Mouse (Mus musculus) limb, embryonic 11.5 days (tissue): ENCODE measurements around the gene Elk4. TPM values are rescaled to one million over a fixed set of nuclear protein-coding genes. Genes with fewer than 3 reads are reported as not detected.

Source experiments
- ATAC-seq: fragments of 200-750 bp; cut with Nextera tagmentation; 2 replicates; pipeline ENCODE4 v1.8.0; 2017; ENCODE audit warnings: low read depth; ENCODE audit not compliant: insufficient number of reproducible peaks, low FRiP score, low TSS enrichment
- DNase-seq: peaks from one replicate; pipeline ENCODE4 v3.0.0-alpha.2; 2015; ENCODE audit warnings: low spot score
- H3K27ac ChIP-seq: fragments of 300-500 bp; sonication (generic); replicated peaks from 2 replicates; pipeline ENCODE4 v1.5.1; 2014; ENCODE audit warnings: low read depth, mild to moderate bottlenecking, low read length
- H3K27me3 ChIP-seq: fragments of 300-500 bp; sonication (generic); 2 replicates; pipeline ENCODE4 v1.6.1; 2014; ENCODE audit warnings: mild to moderate bottlenecking, low read length, mixed read lengths; ENCODE audit not compliant: control insufficient read depth, insufficient read depth
- H3K36me3 ChIP-seq: fragments of 300-500 bp; sonication (generic); 2 replicates; pipeline ENCODE4 v1.6.1; 2014; ENCODE audit warnings: mild to moderate bottlenecking, low read length, moderate library complexity, mixed read lengths; ENCODE audit not compliant: control insufficient read depth, insufficient read depth
- H3K4me1 ChIP-seq: fragments of 300-500 bp; sonication (generic); 2 replicates; pipeline ENCODE4 v1.6.1; 2014; ENCODE audit warnings: low read length, mixed read lengths; ENCODE audit not compliant: control insufficient read depth, insufficient read depth
- H3K4me2 ChIP-seq: fragments of 300-500 bp; sonication (generic); 2 replicates; pipeline ENCODE4 v1.6.1; 2014; ENCODE audit warnings: low read depth, mild to moderate bottlenecking, moderate library complexity; ENCODE audit not compliant: severe bottlenecking
- H3K4me3 ChIP-seq: fragments of 300-500 bp; sonication (generic); 2 replicates; pipeline ENCODE4 v1.5.1; 2014; ENCODE audit warnings: low read depth, low read length
- H3K9ac ChIP-seq: fragments of 300-500 bp; sonication (generic); 2 replicates; pipeline ENCODE4 v1.6.1; 2014; ENCODE audit warnings: mild to moderate bottlenecking, low read length
- H3K9me3 ChIP-seq: fragments of 300-500 bp; sonication (generic); 2 replicates; pipeline ENCODE4 v1.6.1; 2016; ENCODE audit warnings: low read length; ENCODE audit not compliant: control insufficient read depth
- WGBS: fragments of 180-500 bp; shearing (Covaris S2); extraction: QIAGEN DNeasy Blood & Tissue Kit; methylation state at CpG from one replicate; pipeline ENCODE4 v1.1.7; 2014; 5-methylcytosine and 5-hydroxymethylcytosine counted together
- polyA plus RNA-seq: library from polyadenylated mRNA; unstranded; fragments of >200 nt; fragmentation: Nextera tagmentation; extraction: Ambion mirVana; gene quantifications from 2 replicates; pipeline ENCODE4 v1.2.1, GENCODE M21; 2014

Gene Elk4
- polyA plus RNA-seq, 1 experiment from 2014 or later, result 17.1 TPM

DNA sequence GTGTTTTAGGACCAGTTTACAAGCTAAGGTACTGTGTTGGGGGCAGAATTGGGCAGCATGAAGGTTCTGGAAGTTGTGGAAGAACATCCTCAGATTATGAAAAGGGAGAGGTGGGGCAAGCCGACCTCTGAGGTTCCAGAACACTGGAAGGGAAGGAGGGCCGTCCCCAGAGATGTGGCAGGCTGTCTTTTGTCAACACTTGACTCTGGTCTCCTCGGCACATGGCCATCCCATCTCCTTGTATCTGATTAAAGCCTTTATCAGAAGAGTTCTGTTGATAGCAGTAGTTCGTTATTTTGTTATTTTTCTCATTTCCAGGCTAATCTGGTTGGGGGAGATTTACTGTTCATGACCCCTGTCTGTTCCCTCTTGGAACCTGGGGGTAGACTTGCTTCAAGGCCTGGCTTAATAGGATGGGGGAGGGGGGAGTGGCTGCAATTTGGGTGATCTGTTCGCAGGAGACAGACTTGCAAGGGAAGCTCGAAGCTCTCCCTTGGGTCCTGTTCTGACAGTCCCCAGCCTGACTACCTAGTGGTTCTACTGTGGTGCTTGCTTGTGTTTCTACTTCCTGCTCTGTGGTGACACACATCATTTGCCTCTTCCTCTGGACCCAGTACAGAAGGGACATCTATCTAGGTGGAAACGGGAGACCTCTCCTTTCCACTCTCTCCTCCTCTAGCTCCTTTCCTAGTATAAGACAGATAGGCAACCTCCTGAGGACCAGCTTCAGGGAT is 52.8 kb downstream of the Elk4 start:
- no peak for ATAC-seq
- H3K4me2 ChIP-seq, result no peak overlapping the region
- 59% methylated on average over 7 of the region's 7 CpGs for WGBS
- H3K4me1 ChIP-seq, result no peaks in the 10 kb centered on the region
- H3K9me3 ChIP-seq, result no peaks in the 10 kb centered on the region
- DNase-seq, result no peak
- H3K9ac ChIP-seq, result no peak overlapping the region
- H3K27ac ChIP-seq, result no peak overlapping the region
- no peaks in the 10 kb centered on the region for H3K36me3 ChIP-seq
- no peaks in the 10 kb centered on the region for H3K27me3 ChIP-seq
- no peak overlapping the region for H3K4me3 ChIP-seq

- no peak for ATAC-seq
- WGBS, result 46% methylated on average over 6 of the region's 6 CpGs
- H3K27me3 ChIP-seq, result peaks cover 11% of the 10 kb centered on the region
Observed at GRCm38 (mm10) chr1:132061750-132062541, 54.5 kb downstream of the Elk4 start.

DNA sequence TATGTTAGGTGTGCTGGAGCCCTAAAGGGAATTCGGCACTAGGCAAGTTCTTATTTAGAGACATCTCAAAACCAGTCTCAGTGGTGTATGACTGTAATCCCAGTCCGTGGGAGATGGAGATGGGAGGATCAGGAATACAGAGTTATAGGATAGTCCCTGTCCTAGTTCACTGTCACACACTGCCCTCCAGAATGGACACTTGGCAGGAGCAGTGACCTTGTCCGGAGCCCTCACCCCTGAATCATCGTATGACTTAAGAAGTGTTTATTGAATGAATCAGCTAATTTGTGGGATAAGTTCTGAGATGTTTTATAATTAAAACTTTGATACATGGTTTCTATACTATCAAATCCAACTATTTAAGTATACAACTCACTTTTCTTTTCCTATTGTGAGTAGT is 55.7 kb downstream of the Elk4 start:
- Histone ChIP-seq H3K4me1 (peaks cover 9% of the 10 kb centered on the region), H3K36me3 (no peaks in the 10 kb centered on the region), H3K27me3 (peaks cover 23% of the 10 kb centered on the region), H3K4me2 (no peak overlapping the region), H3K4me3 (no peak overlapping the region), H3K27ac (no peak overlapping the region), H3K9ac (no peak overlapping the region), H3K9me3 (no peaks in the 10 kb centered on the region)
- DNase-seq (no peak), ATAC-seq (no peak)
- WGBS, result 81% methylated on average over 4 of the region's 4 CpGs

More at GRCm38 (mm10) chr1:132061750-132062541, 54.5 kb downstream of the Elk4 start:
- no peak overlapping the region for H3K4me2 ChIP-seq
- no peak overlapping the region for H3K9ac ChIP-seq
- H3K27ac ChIP-seq, result no peak overlapping the region
- DNase-seq, result no peak
- no peaks in the 10 kb centered on the region for H3K9me3 ChIP-seq
- H3K4me1 ChIP-seq, result no peaks in the 10 kb centered on the region
- H3K36me3 ChIP-seq, result no peaks in the 10 kb centered on the region
- no peak overlapping the region for H3K4me3 ChIP-seq

- Histone ChIP-seq H3K27ac (no peak overlapping the region), H3K4me3 (no peak overlapping the region)
- no peak for DNase-seq
Observed at GRCm38 (mm10) chr1:132065001-132065400, 57.6 kb downstream of the Elk4 start.

GRCm38 (mm10) chr1:132065475-132066172 is 58.2 kb downstream of the Elk4 start:
- WGBS, result 79% methylated on average over 8 of the region's 8 CpGs
- Histone ChIP-seq H3K27ac (no peak overlapping the region), H3K9ac (no peak overlapping the region), H3K27me3 (peaks cover 38% of the 10 kb centered on the region), H3K9me3 (no peaks in the 10 kb centered on the region), H3K4me1 (peaks cover 9% of the 10 kb centered on the region), H3K4me2 (no peak overlapping the region), H3K4me3 (no peak overlapping the region), H3K36me3 (no peaks in the 10 kb centered on the region)
- no peak for ATAC-seq
- no peak for DNase-seq

More at GRCm38 (mm10) chr1:132065001-132065400, 57.6 kb downstream of the Elk4 start:
- H3K36me3 ChIP-seq, result no peaks in the 10 kb centered on the region
- H3K27me3 ChIP-seq, result peaks cover 38% of the 10 kb centered on the region
- H3K9me3 ChIP-seq, result no peaks in the 10 kb centered on the region
- 56% methylated on average over 1 of the region's 1 CpGs for WGBS
- no peak overlapping the region for H3K4me2 ChIP-seq
- no peak for ATAC-seq
- H3K9ac ChIP-seq, result no peak overlapping the region
- peaks cover 9% of the 10 kb centered on the region for H3K4me1 ChIP-seq

- Histone ChIP-seq H3K27ac (no peak within 1 kb of the TSS), H3K4me3 (peak within 1 kb of the TSS; percentile 36), H3K27me3 (peaks cover 38% of the 10 kb centered on the region), H3K36me3 (no peaks in the 10 kb centered on the region), H3K4me1 (peaks cover 13% of the 10 kb centered on the region), H3K9me3 (no peaks in the 10 kb centered on the region), H3K9ac (peak within 1 kb of the TSS; percentile 55), H3K4me2 (peak within 1 kb of the TSS; percentile 94)
- DNase-seq (peak; percentile 49), ATAC-seq (no peak)
- WGBS, result 3% methylated on average over 64 of the region's 80 CpGs
Observed at GRCm38 (mm10) chr1:132067261-132068255, 60.2 kb downstream of the Elk4 start, which contains the start of gene Mfsd4a. Mfsd4a (minus strand) TSS chr1:132068062.

GRCm38 (mm10) chr1:132069436-132069835 is 62.0 kb downstream of the Elk4 start:
- 84% methylated on average over 8 of the region's 8 CpGs for WGBS
- H3K27me3 ChIP-seq, result peaks cover 38% of the 10 kb centered on the region
- no peak for DNase-seq

More at GRCm38 (mm10) chr1:132069436-132069835, 62.0 kb downstream of the Elk4 start:
- Histone ChIP-seq H3K4me3 (no peak overlapping the region), H3K9me3 (no peaks in the 10 kb centered on the region), H3K36me3 (no peaks in the 10 kb centered on the region), H3K4me2 (no peak overlapping the region), H3K27ac (no peak overlapping the region), H3K9ac (no peak overlapping the region), H3K4me1 (peaks cover 13% of the 10 kb centered on the region)
- ATAC-seq, result no peak
